Mouse (Mus musculus) cortical plate, adult 2 months (tissue): ENCODE measurements around the gene Mapre3. TPM values are rescaled to one million over a fixed set of nuclear protein-coding genes. Genes with fewer than 3 reads are reported as not detected.

Experiments
- H3K27ac ChIP-seq: fragments of 200-500 bp; 2 replicates; pipeline ENCODE4 v1.5.1; 2012; ENCODE audit warnings: low read length, control low read depth, inconsistent platforms; ENCODE audit not compliant: insufficient read depth
- H3K4me1 ChIP-seq: fragments of 200-500 bp; 2 replicates; pipeline ENCODE4 v1.6.1; 2011; ENCODE audit warnings: low read length; ENCODE audit not compliant: control insufficient read depth, insufficient read depth
- H3K4me3 ChIP-seq: fragments of 200-500 bp; 2 replicates; pipeline ENCODE4 v1.5.1; 2011; ENCODE audit warnings: mild to moderate bottlenecking, low read length, control low read depth; ENCODE audit not compliant: insufficient read depth
- CTCF ChIP-seq: fragments of 200-500 bp; IDR thresholded peaks from 2 replicates; pipeline ENCODE4 v1.5.1; 2011; ENCODE audit warnings: mild to moderate bottlenecking, control low read depth, low read length; ENCODE audit not compliant: insufficient read depth; ENCODE audit errors: extremely low read depth
- POLR2A ChIP-seq: fragments of 200-500 bp; IDR thresholded peaks from 2 replicates; pipeline ENCODE4 v1.6.1; 2011; ENCODE audit warnings: mild to moderate bottlenecking, low read length, control low read depth; ENCODE audit not compliant: insufficient read depth; ENCODE audit errors: extremely low read depth
- polyA plus RNA-seq: library from polyadenylated mRNA; depleted of rRNA; stranded (reverse); fragments of >200 nt; gene quantifications from 2 replicates; pipeline ENCODE4 v1.2.3, GENCODE M21; 2012; rRNA removed

The Mapre3 gene
- polyA plus RNA-seq: 268 and 302 TPM in 2 replicates

DNA sequence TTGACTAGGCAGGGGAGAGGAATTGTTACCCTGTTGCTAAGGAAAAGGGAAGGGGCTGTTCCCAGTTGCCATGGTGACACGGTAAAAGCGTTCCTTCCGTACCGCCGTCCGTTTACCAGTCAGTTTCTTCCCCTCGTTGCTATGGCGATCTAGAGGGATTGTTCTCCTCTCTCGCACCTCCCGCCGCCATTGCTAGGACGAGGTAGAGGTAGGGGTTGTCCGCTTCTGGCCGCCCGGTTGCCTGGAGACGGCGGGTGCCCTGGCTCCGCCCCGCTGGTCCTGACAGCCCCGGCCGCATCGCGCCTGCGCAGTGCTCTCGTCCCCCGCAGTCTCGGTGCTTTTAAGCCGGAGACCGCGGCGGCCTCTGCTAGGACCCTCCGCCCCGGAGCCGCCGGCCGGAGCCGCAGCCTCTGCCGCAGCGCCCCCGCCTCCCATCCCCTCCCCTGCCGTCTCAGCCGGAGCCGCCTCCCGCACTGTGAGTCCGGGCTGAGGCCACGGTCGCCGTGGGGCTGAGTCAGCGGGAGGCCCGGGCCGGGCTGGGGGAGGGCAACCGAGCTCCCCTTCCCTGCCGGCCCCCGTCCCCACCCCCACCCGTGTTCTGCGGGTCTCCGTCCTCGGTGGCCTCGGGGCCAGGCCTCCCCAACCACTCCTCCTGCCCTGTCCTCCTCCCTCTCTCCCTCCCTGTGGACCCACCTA is at the start of gene Mapre3:
TSS of gene Mapre3 (plus strand) at position 218 of the 696 bp plus-strand sequence.
- peak within 1 kb of the TSS; percentile 51 for H3K27ac ChIP-seq
- H3K4me1 ChIP-seq: peaks cover 10% of the 10 kb centered on the region; the same call in 1 of the 2 replicates
- peak; percentile 43; the same call in 1 of the 2 replicates for TF ChIP-seq POLR2A
- no peak for TF ChIP-seq CTCF
- peak within 1 kb of the TSS; percentile 61 for H3K4me3 ChIP-seq

GRCm38 (mm10) chr5:30765596-30766370 is 48.7 kb upstream of the Mapre3 start:
- H3K27ac ChIP-seq: no peak overlapping the region
- TF ChIP-seq CTCF (no peak), POLR2A (no peak)
- H3K4me1 ChIP-seq: peaks cover 8% of the 10 kb centered on the region
- no peak overlapping the region for H3K4me3 ChIP-seq

- Histone ChIP-seq H3K4me1 (peaks cover 5% of the 10 kb centered on the region; the same call in 1 of the 2 replicates), H3K4me3 (no peak overlapping the region), H3K27ac (no peak overlapping the region)
- TF ChIP-seq CTCF (no peak), POLR2A (no peak)
Observed at GRCm38 (mm10) chr5:30768082-30768481, 46.4 kb upstream of the Mapre3 start.

DNA sequence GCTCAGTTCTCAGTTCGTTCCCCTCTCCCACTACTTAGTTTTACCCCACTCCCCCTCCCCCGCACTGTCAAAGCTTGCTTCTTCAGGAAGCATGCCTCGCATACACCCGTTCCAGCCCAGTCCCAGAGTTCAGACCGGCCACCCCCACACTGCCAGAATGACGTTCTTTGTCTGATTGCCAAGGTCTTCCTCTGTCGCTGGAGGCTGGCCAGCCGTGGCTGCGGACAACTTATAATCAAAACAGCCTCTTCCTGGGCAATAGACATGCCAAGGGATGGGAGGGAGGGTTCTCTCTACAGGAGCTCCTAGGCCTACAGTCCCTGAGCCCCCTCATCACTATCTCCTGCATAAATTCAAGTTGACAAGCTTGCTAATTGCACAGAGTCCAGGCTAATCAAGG is 45.8 kb upstream of the Mapre3 start:
- no peak overlapping the region for H3K4me3 ChIP-seq
- peaks cover 5% of the 10 kb centered on the region; the same call in 1 of the 2 replicates for H3K4me1 ChIP-seq
- TF ChIP-seq POLR2A (no peak), CTCF (no peak)
- no peak overlapping the region for H3K27ac ChIP-seq

- Histone ChIP-seq H3K4me1 (peaks cover 3% of the 10 kb centered on the region; the same call in 1 of the 2 replicates), H3K4me3 (no peak overlapping the region), H3K27ac (no peak overlapping the region)
- no peak for TF ChIP-seq POLR2A
- TF ChIP-seq CTCF: no peak
Observed at GRCm38 (mm10) chr5:30769075-30769474, 45.4 kb upstream of the Mapre3 start.

DNA sequence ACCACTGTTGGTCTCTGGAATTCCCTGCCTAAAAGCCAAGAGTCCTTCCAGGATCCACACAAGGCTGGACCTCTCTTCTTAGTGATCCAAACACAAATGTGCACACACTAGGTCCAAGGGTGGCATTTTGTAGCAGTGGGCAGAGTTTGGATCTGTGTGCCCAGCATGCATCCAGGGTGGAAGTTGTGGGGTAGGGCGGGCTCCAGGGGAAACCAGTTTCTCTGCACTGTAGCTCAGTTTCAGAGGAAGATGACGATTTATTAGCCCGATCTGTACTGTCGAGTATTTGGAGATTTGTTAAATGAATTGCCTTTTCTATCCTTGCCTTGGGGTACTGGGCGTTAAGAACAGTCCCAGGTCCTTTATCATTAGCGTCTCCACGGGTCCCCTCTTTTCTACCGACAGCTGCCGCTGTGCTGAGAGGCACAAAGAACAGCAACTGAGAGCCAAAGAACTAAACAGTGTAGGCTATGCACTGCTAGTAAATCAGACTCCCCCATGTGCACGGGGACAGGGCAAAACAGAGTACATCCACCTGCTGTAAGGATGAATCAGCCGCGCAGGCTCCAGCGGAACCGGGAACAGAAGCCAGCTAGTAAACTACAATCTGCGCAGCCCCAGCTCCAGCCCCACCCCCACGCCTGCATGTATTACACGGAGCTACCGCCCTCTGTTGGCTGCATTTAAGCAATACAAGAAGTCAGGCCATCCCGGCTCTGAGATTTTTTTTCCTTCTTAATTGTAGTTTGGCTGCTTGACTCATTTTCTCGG is 39.7 kb upstream of the Mapre3 start:
- H3K27ac ChIP-seq: no peak overlapping the region
- TF ChIP-seq POLR2A: no peak
- peak; percentile 85 for TF ChIP-seq CTCF
- no peak overlapping the region for H3K4me3 ChIP-seq
- no peaks in the 10 kb centered on the region for H3K4me1 ChIP-seq

GRCm38 (mm10) chr5:30780699-30781098 is 33.7 kb upstream of the Mapre3 start:
- no peak for TF ChIP-seq CTCF
- TF ChIP-seq POLR2A: no peak
- Histone ChIP-seq H3K4me3 (no peak overlapping the region), H3K4me1 (peaks cover 3% of the 10 kb centered on the region; the same call in 1 of the 2 replicates), H3K27ac (no peak overlapping the region)

DNA sequence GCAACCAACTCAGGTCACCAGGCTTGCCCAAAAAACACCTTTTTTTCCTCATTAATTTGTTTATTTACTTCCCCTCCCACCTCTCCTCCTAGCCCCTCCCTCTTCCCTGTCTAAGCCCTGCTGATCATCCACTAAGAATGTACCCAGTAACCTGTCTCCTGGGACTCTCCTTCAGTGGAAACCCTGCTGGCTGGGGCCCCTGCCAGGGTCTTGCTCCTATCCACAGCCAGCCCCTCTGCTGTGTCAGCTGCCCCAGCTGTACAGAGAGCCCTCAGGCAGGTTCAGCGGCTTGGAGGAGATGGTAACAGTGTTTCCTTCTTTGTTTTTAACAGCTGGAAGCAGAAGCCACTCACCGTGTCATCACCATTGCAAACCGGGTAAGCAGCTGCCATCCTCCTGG is 33.3 kb upstream of the Mapre3 start:
- TF ChIP-seq POLR2A (no peak), CTCF (no peak)
- H3K4me3 ChIP-seq: no peak overlapping the region
- H3K4me1 ChIP-seq: peaks cover 3% of the 10 kb centered on the region; the same call in 1 of the 2 replicates
- no peak overlapping the region for H3K27ac ChIP-seq

- Histone ChIP-seq H3K4me3 (no peak overlapping the region), H3K4me1 (no peaks in the 10 kb centered on the region), H3K27ac (no peak overlapping the region)
- TF ChIP-seq POLR2A (no peak), CTCF (no peak)
Observed at GRCm38 (mm10) chr5:30787381-30787780, 27.1 kb upstream of the Mapre3 start.

DNA sequence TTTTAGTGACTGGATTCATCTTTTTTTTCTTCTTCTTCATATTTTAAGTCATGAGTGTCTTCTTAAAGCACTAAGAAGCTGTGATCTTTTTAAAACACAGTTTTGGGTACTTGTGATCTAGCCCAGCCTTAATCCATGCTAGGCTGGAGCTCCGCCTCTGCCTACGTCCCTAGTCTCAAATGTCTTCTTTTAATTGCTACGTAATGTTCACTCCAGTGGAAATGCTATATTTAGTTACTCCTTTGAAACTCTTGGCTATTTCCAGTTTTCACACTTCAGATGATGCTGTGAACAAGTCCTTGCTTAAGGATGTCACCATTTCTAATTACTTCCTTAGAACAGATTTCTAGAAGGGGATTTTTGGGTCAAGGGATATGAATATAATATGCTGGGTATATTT is 24.4 kb upstream of the Mapre3 start:
- H3K4me1 ChIP-seq: no peaks in the 10 kb centered on the region

More for the DNA sequence above, 24.4 kb upstream of the Mapre3 start:
- H3K4me3 ChIP-seq: no peak overlapping the region
- no peak for TF ChIP-seq POLR2A
- no peak overlapping the region for H3K27ac ChIP-seq
